Comparison of ENCODE assay signal across 29 mouse cellular contexts in genomic region chr13:110366477-110366876, GRCm38 (mm10). TPM values are rescaled to one million over a fixed set of nuclear protein-coding genes. Genes with fewer than 3 reads are reported as not detected.
DNase-seq lines count a peak whose midpoint lies in the region; ATAC-seq and TF ChIP-seq lines count a peak whose summit lies in the region.
"Had no signal": no experiment of that assay in that cellular context is flagged by ENCODE, and none has a peak within 500 bp of the region (broad histone marks: within the 10 kb centered on the region; RNA-seq: fewer than 3 reads in every experiment).

No protein-coding gene starts in this region.

- peak; percentile 39 for ATAC-seq in liver, embryonic 11.5 days (replicated peaks; ENCODE audit: low FRiP score)
- peak; percentile 62 for ATAC-seq in liver, embryonic 16.5 days (ENCODE audit: low read depth)
- no peak for ATAC-seq in hindbrain, embryonic 14.5 days (ENCODE audit: low FRiP score)
- ATAC-seq in intestine, postnatal 0 days: no peak
- ATAC-seq: forebrain, embryonic 15.5 days; inflammation-experienced regulatory T-cells, adult 6 months had no signal

- no peaks in the 10 kb centered on the region; the same call in 1 of the 2 replicates for H3K4me1 ChIP-seq in lung, adult 2 months (ENCODE audit: control insufficient read depth, insufficient read depth, low read length)
- H3K4me1 ChIP-seq in liver, embryonic 11.5 days (replicated peaks; ENCODE audit: control insufficient read depth, insufficient read depth, low read length): no peaks in the 10 kb centered on the region
- H3K4me1 ChIP-seq in liver, embryonic 16.5 days (ENCODE audit: control insufficient read depth, low read depth, low read length): peaks cover 3% of the 10 kb centered on the region; the same call in 1 of the 2 replicates
- H3K4me1 ChIP-seq in hindbrain, embryonic 14.5 days (replicated peaks; ENCODE audit: control insufficient read depth, insufficient read depth, low read length): no peaks in the 10 kb centered on the region
- H3K4me1 ChIP-seq in intestine, postnatal 0 days (replicated peaks; ENCODE audit: control insufficient read depth, insufficient read depth, low read length): no peaks in the 10 kb centered on the region
- H3K4me1 ChIP-seq: forebrain, embryonic 10.5 days; forebrain, embryonic 15.5 days; lung, embryonic 15.5 days had no signal

- peak; percentile 15 for DNase-seq in lung, postnatal 36 days
- no peak for DNase-seq in lung, adult 2 months
- no peak for DNase-seq in liver, embryonic 11.5 days (ENCODE audit: low spot score)
- DNase-seq in hindbrain, embryonic 14.5 days (ENCODE audit: low spot score): no peak
- DNase-seq in urinary bladder, adult 18-20 months (ENCODE audit: low spot score in 2 of 2): no peak
- no peak for DNase-seq in thymus, adult 18-20 months
- DNase-seq: adrenal gland, adult 8-10 months; cerebellum, adult 8-10 months; cerebellum, postnatal 36 days; gastrocnemius, postnatal 25 days; heart, adult 18-20 months; heart, postnatal 4 days; kidney, adult 18-20 months; kidney, postnatal 36 days; layer of hippocampus, postnatal 36 days; left cerebral cortex, postnatal 4 days had no signal

- H3K27ac ChIP-seq in liver, embryonic 11.5 days (ENCODE audit: low read depth, low read length): no peak overlapping the region
- peak overlapping the region; percentile 33 for H3K27ac ChIP-seq in liver, embryonic 16.5 days (ENCODE audit: low read length)
- H3K27ac ChIP-seq in hindbrain, embryonic 14.5 days: no peak overlapping the region
- H3K27ac ChIP-seq in intestine, postnatal 0 days (ENCODE audit: low read depth, low read length): no peak overlapping the region
- H3K27ac ChIP-seq: forebrain, embryonic 10.5 days; forebrain, embryonic 15.5 days; hindbrain, embryonic 15.5 days; lung, embryonic 15.5 days; macrophage had no signal

- no peak for TF ChIP-seq CTCF in lung, adult 2 months (IDR thresholded peaks at IDR 0.05; ENCODE audit: insufficient read depth, low read length)
- no peak for TF ChIP-seq CTCF in intestine, postnatal 0 days (IDR thresholded peaks at IDR 0.05; ENCODE audit: low read depth)

- no peaks in the 10 kb centered on the region for H3K9me3 ChIP-seq in liver, embryonic 11.5 days (ENCODE audit: control insufficient read depth, low read length)
- no peaks in the 10 kb centered on the region for H3K9me3 ChIP-seq in liver, embryonic 16.5 days (replicated peaks; ENCODE audit: control insufficient read depth, low read length)
- no peaks in the 10 kb centered on the region for H3K9me3 ChIP-seq in hindbrain, embryonic 14.5 days (ENCODE audit: control insufficient read depth, low read length)
- no peaks in the 10 kb centered on the region for H3K9me3 ChIP-seq in intestine, postnatal 0 days (ENCODE audit: control insufficient read depth)
- H3K9me3 ChIP-seq: forebrain, embryonic 10.5 days; forebrain, embryonic 15.5 days; hindbrain, embryonic 15.5 days; lung, embryonic 15.5 days had no signal

- H3K9ac ChIP-seq in liver, embryonic 11.5 days (ENCODE audit: low read depth, low read length): no peak overlapping the region
- H3K9ac ChIP-seq in liver, embryonic 16.5 days (ENCODE audit: low read depth, low read length): no peak overlapping the region
- H3K9ac ChIP-seq in hindbrain, embryonic 14.5 days: no peak overlapping the region
- no peak overlapping the region for H3K9ac ChIP-seq in intestine, postnatal 0 days (ENCODE audit: low read depth, low read length)
- H3K9ac ChIP-seq: forebrain, embryonic 15.5 days; hindbrain, embryonic 15.5 days; lung, embryonic 15.5 days had no signal

- no peak overlapping the region for H3K4me3 ChIP-seq in lung, adult 2 months (replicated peaks; ENCODE audit: extremely low read depth, low read depth, low read length)
- H3K4me3 ChIP-seq in liver, embryonic 11.5 days (ENCODE audit: low read depth, low read length): no peak overlapping the region
- no peak overlapping the region for H3K4me3 ChIP-seq in liver, embryonic 16.5 days (ENCODE audit: low read depth, low read length)
- H3K4me3 ChIP-seq in hindbrain, embryonic 14.5 days (replicated peaks; ENCODE audit: low read length): no peak overlapping the region
- no peak overlapping the region for H3K4me3 ChIP-seq in intestine, postnatal 0 days (ENCODE audit: low read depth, low read length)
- H3K4me3 ChIP-seq: forebrain, embryonic 10.5 days; forebrain, embryonic 15.5 days; hindbrain, embryonic 15.5 days; lung, embryonic 15.5 days had no signal

- H3K4me2 ChIP-seq in liver, embryonic 11.5 days: no peak overlapping the region
- no peak overlapping the region; the same call in 1 of the 2 replicates for H3K4me2 ChIP-seq in liver, embryonic 16.5 days (ENCODE audit: low read depth, low read length)
- H3K4me2 ChIP-seq in hindbrain, embryonic 14.5 days (replicated peaks): no peak overlapping the region
- no peak overlapping the region for H3K4me2 ChIP-seq in intestine, postnatal 0 days (replicated peaks; ENCODE audit: low read depth)
- H3K4me2 ChIP-seq: forebrain, embryonic 15.5 days; heart, embryonic 11.5 days; hindbrain, embryonic 15.5 days; lung, embryonic 15.5 days; midbrain, embryonic 11.5 days had no signal

- H3K36me3 ChIP-seq in liver, embryonic 11.5 days (ENCODE audit: control insufficient read depth, insufficient read depth, low read length): no peaks in the 10 kb centered on the region
- H3K36me3 ChIP-seq in liver, embryonic 16.5 days (ENCODE audit: control insufficient read depth, insufficient read depth): no peaks in the 10 kb centered on the region
- H3K36me3 ChIP-seq in hindbrain, embryonic 14.5 days (replicated peaks; ENCODE audit: control insufficient read depth, insufficient read depth): no peaks in the 10 kb centered on the region
- no peaks in the 10 kb centered on the region for H3K36me3 ChIP-seq in intestine, postnatal 0 days (ENCODE audit: control insufficient read depth, insufficient read depth)
- H3K36me3 ChIP-seq: forebrain, embryonic 10.5 days; forebrain, embryonic 15.5 days; hindbrain, embryonic 15.5 days; lung, embryonic 15.5 days had no signal

- no peaks in the 10 kb centered on the region for H3K27me3 ChIP-seq in liver, embryonic 11.5 days (replicated peaks; ENCODE audit: control insufficient read depth, insufficient read depth, low read length)
- H3K27me3 ChIP-seq in liver, embryonic 16.5 days (ENCODE audit: control insufficient read depth, insufficient read depth, low read depth, low read length): no peaks in the 10 kb centered on the region
- no peaks in the 10 kb centered on the region for H3K27me3 ChIP-seq in hindbrain, embryonic 14.5 days (ENCODE audit: control insufficient read depth, insufficient read depth, low read length)
- H3K27me3 ChIP-seq in intestine, postnatal 0 days (replicated peaks; ENCODE audit: control insufficient read depth, insufficient read depth, low read length): no peaks in the 10 kb centered on the region
- H3K27me3 ChIP-seq: forebrain, embryonic 15.5 days; hindbrain, embryonic 15.5 days; lung, embryonic 15.5 days had no signal

- WGBS in lung, adult 2 months: 73% methylated on average over 3 of the region's 3 CpGs
- 84% methylated on average over 3 of the region's 3 CpGs for WGBS in liver, embryonic 11.5 days
- WGBS in liver, embryonic 16.5 days (ENCODE audit: insufficient replicate concordance): 43% methylated on average over 3 of the region's 3 CpGs
- WGBS in hindbrain, embryonic 14.5 days: 94% methylated on average over 3 of the region's 3 CpGs
- 81% methylated on average over 3 of the region's 3 CpGs for WGBS in intestine, postnatal 0 days

- TF ChIP-seq POLR2A in lung, adult 2 months (IDR thresholded peaks at IDR 0.05; ENCODE audit: borderline replicate concordance, extremely low read depth, low read depth, low read length): no peak

RNA-seq across cellular contexts. Expression of gene Gapt, which starts 9.5 kb away (rescaled TPM):
- polyA plus RNA-seq in lung, adult 2 months (2012; rRNA removed): 0.59 and 1.5 TPM in 2 replicates
- polyA plus RNA-seq in liver, embryonic 11.5 days (2014; fragmentation: Nextera tagmentation; extraction: Ambion mirVana): 1.8 and 2.0 TPM in 2 replicates
- polyA plus RNA-seq in liver, embryonic 16.5 days (2015; fragmentation: Nextera tagmentation; extraction: Ambion mirVana): 3.3 and 3.6 TPM in 2 replicates
- polyA plus RNA-seq in hindbrain, embryonic 14.5 days (2014; fragmentation: Nextera tagmentation; extraction: Ambion mirVana): 0.09 TPM in 1 of 2 replicates, not detected in the other
- 0.16 and 0.18 TPM in 2 replicates for polyA plus RNA-seq in intestine, postnatal 0 days (2015; fragmentation: Nextera tagmentation; extraction: Ambion mirVana)
- polyA plus RNA-seq: forebrain, embryonic 15.5 days; frontal cortex, adult 2 months; neural tube, embryonic 14.5 days; stomach, embryonic 14.5 days had no signal

RNA-seq across cellular contexts. Expression of gene Plk2, which starts 28.4 kb away (rescaled TPM):
- 24.5 and 27.1 TPM in 2 replicates for polyA plus RNA-seq in lung, adult 2 months (2012; rRNA removed)
- 35.6 and 38.5 TPM in 2 replicates for polyA plus RNA-seq in liver, embryonic 11.5 days (2014; fragmentation: Nextera tagmentation; extraction: Ambion mirVana)
- polyA plus RNA-seq in liver, embryonic 16.5 days (2015; fragmentation: Nextera tagmentation; extraction: Ambion mirVana): 10.8 and 11.9 TPM in 2 replicates
- polyA plus RNA-seq in hindbrain, embryonic 14.5 days (2014; fragmentation: Nextera tagmentation; extraction: Ambion mirVana): 142 and 150 TPM in 2 replicates
- polyA plus RNA-seq in intestine, postnatal 0 days (2015; fragmentation: Nextera tagmentation; extraction: Ambion mirVana): 16.4 and 19.0 TPM in 2 replicates

Comparison
In these comparisons a context has a peak if more than half of its experiments do, and no peak if none do; other contexts are left out.
1. ATAC-seq: peak in liver, embryonic 11.5 days (single experiment) and liver, embryonic 16.5 days (single experiment); none in hindbrain, embryonic 14.5 days (single experiment) and intestine, postnatal 0 days (single experiment).